Mouse (Mus musculus) embryo, embryonic 9.5 days (tissue): ENCODE measurements around the gene Il17rd.

Experiments used
- DNase-seq: peaks from one replicate; pipeline ENCODE4 v3.0.0-alpha.2; 2017; ENCODE audit errors: extremely low spot score

Il17rd gene

DNA sequence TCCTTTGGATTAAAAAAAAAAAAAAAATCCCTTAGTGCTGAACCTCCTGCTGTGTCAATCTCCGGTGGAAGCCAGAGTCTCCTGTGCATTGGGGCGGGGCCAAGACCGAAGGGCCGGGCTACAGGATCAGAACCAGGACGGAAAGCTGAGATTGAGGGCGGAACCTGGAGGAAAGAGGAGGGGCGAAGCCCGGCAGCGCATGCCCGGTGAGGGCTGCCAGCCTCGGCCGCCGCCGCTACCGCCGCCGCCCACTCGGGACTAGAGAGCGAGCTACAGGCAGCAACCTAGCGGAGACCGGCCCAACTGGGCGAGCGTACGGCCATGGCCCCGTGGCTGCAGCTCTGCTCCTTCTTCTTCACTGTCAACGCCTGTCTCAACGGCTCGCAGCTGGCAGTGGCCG is at the start of gene Il17rd:
Gene Il17rd, plus strand, starts transcription at position 159 of the 400 bp plus-strand sequence.
- peak; percentile 91 for DNase-seq

DNA sequence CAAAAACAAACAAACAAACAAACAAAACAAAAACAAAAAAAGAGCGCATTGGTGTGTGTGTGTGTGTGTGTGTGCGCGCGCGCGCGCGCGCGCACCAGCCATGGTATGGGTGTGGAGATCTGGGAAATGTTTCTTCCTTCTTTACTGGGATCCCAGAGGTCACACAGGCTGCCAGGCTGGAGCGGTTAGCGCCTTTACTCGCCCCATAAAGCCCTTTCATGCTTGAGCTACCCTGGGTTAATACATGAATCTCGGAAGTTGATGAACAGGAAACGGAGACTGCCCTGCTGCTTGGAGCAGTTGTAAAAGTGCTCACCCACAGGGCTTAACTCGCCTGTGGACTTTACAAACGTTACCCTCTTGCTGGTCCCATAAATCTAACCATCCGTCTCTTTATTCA is 47.1 kb upstream of the Il17rd start:
- no peak for DNase-seq

DNA sequence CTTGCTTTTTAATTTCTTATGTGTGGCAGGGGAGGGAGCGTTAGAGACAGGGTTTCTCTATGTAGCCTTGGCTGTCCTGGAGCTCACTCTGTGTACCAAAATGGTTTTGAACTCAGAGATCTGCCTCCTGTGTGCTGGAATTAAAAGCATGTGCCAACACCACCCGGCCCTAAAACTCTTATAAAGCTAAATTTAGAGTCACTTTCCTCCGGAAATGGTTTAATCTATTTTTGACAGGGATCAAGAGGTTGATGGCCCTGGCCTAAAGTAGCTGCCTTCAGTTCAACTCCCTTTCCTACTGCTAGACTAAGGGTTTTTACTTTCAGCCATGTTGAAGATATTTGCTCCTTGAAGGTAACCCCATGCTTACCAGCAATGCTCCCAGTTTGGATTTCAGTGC is 45.3 kb upstream of the Il17rd start:
- no peak for DNase-seq

GRCm38 (mm10) chr14:26994211-26994741 is 44.5 kb upstream of the Il17rd start, which contains the start of gene Hesx1:
Gene Hesx1, plus strand, starts transcription at chr14:26994416.
- peak; percentile 79 for DNase-seq

DNA sequence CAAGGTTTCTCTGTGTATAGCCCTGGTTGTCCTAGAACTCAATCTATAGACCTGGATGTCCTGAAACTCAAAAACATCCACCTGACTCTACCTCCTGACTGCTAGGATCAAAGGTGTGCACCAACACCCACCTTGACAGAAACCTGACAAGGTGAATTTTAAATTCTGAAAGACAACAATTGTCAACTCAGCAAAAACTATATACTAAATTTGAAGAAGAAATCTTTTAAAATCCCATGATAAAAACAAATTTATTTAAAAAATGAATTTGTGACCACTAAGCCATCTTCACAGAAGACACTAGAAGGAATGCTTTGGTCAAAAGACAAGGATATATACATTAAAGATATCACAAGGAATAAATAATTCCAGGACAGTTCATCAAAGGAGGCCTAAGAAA is 42.5 kb upstream of the Il17rd start:
- DNase-seq, result no peak

DNA sequence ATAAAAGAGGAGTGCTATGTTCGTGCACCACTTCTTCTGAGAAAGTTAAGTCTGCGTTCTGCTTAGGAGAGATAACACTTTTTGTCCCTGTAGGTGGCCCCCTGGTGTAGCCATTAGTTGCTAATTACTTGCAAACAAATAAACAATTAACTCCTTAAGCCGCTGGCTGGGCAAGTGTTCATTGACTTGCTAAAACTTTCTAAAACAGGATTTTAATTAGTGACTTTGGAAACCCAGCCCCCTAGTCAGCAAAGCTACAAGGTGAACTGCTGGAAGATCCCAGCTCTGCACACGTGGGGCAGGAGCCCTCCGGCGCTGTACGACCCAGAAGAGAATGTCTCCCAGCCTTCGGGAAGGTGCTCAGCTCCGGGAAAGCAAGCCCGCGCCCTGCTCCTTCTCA is 38.4 kb upstream of the Il17rd start:
- DNase-seq, result no peak

- DNase-seq, result no peak
Observed at GRCm38 (mm10) chr14:27004906-27005305, 33.8 kb upstream of the Il17rd start.

DNA sequence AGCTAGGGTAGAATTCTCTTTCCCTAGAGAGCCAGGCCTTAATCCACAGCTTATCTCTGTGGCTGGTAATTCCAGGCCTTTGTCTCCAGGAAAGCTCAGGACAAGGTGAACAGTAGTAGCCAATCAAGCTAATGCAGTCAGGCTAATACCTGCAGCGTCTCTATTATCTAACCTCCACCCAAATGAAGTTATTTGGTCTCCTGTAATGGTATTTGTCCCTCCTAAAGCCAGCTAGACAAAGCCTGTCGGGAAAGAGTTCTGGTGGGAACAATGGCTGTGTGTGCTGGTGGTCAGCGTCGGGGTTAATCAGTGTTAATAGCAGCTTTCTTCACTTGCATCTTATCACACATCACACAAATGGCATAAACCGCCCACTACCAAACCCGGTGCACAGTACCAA is 32.8 kb upstream of the Il17rd start:
- no peak for DNase-seq

- no peak for DNase-seq
Observed at GRCm38 (mm10) chr14:27011561-27011960, 27.2 kb upstream of the Il17rd start.

GRCm38 (mm10) chr14:27013658-27014057 is 25.1 kb upstream of the Il17rd start:
- no peak for DNase-seq

GRCm38 (mm10) chr14:27017936-27018335 is 20.8 kb upstream of the Il17rd start:
- no peak for DNase-seq

DNA sequence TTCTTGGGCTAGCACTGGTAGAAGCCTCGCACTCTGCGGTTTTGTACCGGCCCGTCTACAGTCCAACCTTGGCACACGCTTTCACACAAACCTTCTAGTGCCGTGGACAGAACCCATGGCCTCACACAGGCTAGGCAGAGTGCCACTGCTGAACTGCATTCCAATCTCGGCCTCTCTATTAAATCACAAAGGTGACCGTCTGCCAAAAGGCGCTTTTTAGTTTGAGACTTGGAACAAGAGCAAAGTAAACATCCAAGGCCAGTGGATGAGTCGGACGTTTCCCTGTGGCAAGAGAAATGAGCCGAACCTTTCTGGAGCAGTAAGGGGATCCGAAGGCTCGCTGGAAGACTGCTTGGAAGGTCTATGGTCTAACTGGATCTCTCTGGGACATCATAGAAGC is 18.9 kb upstream of the Il17rd start:
- DNase-seq, result no peak

DNA sequence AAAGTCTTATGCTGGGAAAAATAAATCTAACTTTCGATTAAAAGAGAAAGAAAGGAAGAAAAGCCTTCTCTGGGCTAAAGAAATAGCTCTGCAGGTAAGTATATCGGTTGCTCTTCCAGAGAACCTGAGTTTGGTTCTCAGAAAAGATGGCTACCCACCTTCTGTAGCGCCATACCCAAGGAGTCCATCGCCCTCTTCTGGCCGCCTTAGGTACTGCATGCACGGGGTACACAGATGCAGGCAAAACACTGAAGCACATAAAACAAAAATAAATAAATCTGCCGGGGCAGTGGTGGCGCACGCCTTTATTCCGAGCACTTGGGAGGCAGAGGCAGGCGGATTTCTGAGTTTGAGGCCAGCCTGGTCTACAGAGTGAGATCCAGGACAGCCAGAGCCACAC is 15.9 kb upstream of the Il17rd start:
- peak; percentile 67 for DNase-seq

- no peak for DNase-seq
Observed at GRCm38 (mm10) chr14:27024664-27025063, 14.1 kb upstream of the Il17rd start.

DNA sequence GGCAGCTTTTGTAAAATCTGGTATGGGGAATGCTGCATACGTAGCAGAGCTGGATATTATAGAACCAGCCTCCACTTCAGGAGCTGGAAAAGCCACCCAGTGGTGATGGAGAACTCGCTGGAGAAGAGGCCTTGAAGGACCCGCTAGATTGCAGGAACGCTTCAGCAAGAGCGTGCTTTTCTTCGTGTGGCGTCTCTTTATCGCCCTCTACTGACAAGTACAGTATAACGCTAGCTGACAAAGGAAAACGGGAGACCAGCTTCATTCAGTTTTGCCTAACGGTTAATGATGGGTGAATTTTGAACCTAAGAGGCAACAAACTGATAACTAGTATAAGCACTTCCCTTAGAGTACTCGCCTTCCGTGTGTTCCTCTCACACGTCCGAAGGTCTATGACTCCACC is 9.0 kb upstream of the Il17rd start:
- DNase-seq, result peak; percentile 70

DNA sequence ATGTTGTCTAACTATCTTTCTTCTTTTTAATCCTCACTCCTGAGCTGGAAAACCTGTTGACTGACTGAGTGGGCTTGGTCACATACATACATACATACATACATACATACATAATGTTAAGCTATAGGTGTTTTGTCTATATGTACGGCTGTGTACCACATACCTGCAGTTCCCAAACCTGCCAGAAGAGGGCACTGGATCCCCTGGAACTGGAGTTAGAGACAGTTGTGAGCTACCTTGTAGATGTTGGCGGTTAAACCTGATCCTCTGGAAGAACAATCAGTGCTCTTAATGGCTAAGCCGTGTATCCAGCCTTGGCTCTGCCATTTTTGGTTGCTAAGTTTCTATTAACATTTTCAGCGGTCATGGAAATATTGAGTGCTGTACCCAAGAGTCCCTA is 7.6 kb upstream of the Il17rd start:
- DNase-seq, result peak; percentile 84

- DNase-seq, result no peak
Observed at GRCm38 (mm10) chr14:27037513-27037912, 1.2 kb upstream of the Il17rd start.

- DNase-seq, result peak; percentile 76
Observed at GRCm38 (mm10) chr14:27039281-27040248, 824 bp downstream of the Il17rd start.

- DNase-seq, result no peak
Observed at GRCm38 (mm10) chr14:27040451-27040850, 1.7 kb downstream of the Il17rd start.

GRCm38 (mm10) chr14:27042280-27042983 is 3.7 kb downstream of the Il17rd start:
- no peak for DNase-seq

- DNase-seq, result no peak
Observed at GRCm38 (mm10) chr14:27043416-27043815, 4.7 kb downstream of the Il17rd start.

GRCm38 (mm10) chr14:27044221-27044966 is 5.7 kb downstream of the Il17rd start:
- DNase-seq, result peak; percentile 69
